Mouse (Mus musculus) brain, adult 10 weeks (tissue): ENCODE data around the gene Fgf11. TPM values are rescaled to one million over a fixed set of nuclear protein-coding genes. Genes with fewer than 3 reads are reported as not detected.

Experiments
- polyA plus RNA-seq: library from polyadenylated mRNA; stranded (reverse); fragments of 350-450 nt; fragmentation: Illumina TruSeq; extraction: RNeasy Lipid Tissue Mini Kit (QIAGEN cat#74804); gene quantifications from one replicate; pipeline ENCODE4 v1.2.3, GENCODE M21; 2015; ENCODE audit warnings: low read depth, low replicate concordance

Gene Fgf11
- polyA plus RNA-seq = 16.9 TPM

DNA sequence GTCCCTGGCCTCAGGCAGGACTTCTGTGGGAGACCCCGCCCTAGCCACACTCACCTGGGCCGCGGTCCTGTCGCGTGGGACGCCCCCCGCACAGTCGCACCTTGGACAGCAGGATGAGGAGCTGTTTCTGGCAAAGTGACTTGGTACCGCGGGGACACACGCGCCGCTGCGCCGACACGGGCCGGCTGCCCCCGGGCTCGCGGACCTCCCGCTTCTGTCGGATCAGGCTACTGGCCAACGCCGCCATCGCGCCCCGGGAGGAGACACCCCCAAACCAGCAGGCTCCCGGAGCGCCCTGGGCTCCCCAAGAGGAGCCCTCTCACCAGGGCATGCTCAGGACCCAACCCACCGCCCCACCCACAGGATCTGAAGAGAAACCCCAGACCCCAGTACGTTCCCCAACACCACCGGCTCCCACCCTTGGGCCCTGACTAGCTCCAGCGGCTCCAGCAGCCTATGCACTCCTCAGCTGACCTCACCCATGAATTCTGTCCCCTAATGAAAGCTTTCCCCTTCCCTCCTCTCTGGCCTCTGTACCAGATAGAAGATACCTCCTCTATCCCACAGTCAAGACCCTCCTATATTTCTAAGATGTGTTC, at the start of gene Fgf11:
TSS of gene Fgf11 (minus strand) at position 479 of the 599 bp plus-strand sequence.

DNA sequence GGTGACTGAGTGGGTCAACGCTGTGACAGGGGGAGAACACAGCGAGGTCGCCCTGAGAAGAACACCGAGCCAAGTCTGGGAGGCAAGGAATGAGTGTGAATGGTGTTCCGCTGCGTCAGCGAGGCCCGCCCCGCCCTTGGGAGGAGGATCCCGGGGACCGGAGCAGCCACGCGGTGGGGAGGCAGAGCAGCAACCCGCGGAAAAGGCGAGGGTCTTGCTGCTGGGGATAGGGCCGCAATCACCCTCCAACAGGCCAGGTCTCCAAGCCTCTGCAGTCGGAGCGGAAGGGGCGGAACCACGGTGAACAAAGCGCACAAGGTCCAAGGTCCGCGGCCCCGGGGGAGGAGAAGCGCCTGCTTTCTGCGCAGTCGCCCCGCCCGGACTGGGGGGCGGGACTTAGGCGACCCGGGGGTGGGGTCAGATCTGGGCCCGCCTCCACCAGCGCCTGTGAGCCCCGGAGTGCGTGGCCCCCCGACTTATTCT, 44.6 kb upstream of the Fgf11 start, which contains the start of gene Plscr3:
TSS of gene Plscr3 (plus strand) at position 179 of the 483 bp plus-strand sequence.

DNA sequence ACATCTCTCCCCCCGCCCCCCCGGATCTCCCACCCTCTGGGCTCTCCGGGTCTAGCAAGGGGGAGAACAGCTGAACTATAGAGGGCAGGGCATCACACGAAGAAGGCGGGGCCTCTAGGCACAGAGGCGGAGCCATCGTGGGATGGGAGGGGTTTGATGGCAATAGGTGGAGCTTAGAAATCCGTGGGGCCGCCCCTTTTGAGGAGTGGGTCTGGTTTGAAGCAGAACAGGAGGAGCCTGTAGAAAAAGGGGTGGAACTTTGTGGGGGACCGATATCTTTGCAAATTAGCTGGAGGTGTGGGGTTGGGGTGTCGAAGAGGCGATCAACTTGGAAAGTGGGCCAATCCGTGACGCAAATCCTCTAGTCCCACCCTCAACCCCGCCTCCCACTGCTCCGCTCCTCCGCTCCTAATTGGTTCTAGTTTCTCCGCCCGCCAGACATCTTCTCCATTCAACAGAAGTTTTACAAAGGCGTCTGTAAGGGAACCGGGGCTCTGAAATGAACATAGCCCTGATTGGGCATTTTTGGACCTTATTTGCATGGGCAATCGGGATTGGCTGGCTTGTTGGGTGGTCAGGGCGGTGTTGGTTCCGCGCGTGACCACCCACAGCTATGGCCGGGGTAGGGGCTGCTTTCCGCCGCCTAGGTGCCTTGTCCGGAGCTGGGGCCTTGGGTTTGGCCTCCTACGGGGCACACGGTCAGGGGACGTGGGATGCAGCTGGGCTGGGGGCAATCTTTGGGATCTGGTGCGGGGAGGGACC, 36.5 kb upstream of the Fgf11 start, which contains the start of gene Tmem256:
TSS of gene Tmem256 (plus strand) at position 563 of the 762 bp plus-strand sequence.

DNA sequence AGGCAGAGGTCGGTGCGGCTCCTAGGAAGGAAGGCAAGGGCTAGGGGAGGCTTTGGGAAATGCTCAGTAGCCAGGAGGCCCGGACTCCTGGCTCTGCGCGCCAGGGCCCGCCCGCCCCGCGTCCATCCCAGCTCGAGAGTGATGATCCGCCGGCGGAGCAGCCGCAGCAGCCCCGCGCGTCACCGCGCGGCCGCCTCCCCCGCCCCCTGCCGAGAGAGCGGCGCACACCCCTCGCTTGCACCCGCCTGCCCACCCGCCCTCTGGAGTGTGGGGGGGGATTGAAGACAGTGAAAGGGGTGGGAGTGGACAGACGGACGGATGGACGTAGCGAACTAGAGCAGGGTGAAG, 35.9 kb upstream of the Fgf11 start, which contains the start of gene Nlgn2:
TSS of gene Nlgn2 (minus strand) at position 181 of the 348 bp plus-strand sequence.

DNA sequence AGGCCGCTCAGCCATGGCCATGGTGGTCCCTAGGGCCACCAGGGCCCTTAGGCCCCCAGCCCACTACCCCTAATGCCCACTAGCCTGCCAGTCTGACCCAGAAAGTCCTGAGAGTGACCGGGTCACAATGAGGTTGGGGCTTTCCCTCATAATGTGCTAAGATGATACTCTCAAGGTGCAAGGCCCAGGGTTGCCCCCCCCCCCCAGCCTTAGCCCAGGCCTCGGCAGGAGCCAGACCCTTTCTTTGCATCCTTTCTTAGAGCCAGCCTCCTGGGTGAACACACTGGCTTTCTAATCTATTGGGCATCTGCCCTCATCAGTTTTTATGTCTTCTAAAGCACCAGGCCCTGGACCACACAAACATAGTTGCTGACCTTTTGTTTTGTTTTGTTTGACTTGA, 20.4 kb upstream of the Fgf11 start, which contains the start of gene Spem1:
TSS of gene Spem1 (minus strand) at position 101 of the 400 bp plus-strand sequence.

DNA sequence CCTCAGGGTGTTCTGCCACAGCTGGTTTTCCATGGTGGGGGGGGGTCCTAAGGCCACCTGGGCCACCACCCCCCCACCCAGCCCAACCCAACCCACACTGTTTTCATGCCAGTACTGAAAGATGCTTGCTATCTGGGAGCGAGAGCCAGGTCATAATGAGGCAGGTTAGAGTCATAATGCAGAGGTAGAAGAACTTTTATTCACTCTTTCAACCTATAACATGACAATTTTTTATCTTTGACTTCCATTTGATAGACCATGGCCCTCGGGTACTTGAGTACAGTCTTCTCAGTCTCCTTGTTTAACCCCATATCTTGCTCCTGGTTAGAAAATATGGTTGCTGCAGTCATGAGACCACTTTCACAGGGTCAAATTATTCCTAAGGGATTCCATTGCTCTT, 16.7 kb upstream of the Fgf11 start, which contains the start of gene Spem2:
TSS of gene Spem2 (minus strand) at position 101 of the 400 bp plus-strand sequence.

DNA sequence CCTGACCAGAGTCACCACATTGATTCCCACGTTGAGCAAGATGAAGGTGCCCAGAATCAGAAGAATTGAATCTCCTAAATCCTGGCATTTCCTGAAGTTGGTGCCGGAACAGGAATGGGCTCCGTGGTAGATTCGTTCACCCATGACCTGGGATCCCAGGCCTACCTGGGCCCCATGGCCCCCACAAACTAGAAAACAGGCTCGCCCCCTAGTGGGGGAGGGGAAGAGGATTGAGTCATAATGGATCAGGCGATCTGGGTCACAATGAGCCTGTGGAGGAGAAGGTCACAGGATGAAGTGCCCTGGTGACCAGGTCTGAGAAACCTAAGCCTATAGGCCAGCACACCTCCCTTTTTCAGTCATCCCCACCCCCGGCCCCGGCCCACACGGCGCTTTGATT, 13.5 kb upstream of the Fgf11 start, which contains the start of gene Gm39566:
TSS of gene Gm39566 (minus strand) at position 144 of the 400 bp plus-strand sequence.

DNA sequence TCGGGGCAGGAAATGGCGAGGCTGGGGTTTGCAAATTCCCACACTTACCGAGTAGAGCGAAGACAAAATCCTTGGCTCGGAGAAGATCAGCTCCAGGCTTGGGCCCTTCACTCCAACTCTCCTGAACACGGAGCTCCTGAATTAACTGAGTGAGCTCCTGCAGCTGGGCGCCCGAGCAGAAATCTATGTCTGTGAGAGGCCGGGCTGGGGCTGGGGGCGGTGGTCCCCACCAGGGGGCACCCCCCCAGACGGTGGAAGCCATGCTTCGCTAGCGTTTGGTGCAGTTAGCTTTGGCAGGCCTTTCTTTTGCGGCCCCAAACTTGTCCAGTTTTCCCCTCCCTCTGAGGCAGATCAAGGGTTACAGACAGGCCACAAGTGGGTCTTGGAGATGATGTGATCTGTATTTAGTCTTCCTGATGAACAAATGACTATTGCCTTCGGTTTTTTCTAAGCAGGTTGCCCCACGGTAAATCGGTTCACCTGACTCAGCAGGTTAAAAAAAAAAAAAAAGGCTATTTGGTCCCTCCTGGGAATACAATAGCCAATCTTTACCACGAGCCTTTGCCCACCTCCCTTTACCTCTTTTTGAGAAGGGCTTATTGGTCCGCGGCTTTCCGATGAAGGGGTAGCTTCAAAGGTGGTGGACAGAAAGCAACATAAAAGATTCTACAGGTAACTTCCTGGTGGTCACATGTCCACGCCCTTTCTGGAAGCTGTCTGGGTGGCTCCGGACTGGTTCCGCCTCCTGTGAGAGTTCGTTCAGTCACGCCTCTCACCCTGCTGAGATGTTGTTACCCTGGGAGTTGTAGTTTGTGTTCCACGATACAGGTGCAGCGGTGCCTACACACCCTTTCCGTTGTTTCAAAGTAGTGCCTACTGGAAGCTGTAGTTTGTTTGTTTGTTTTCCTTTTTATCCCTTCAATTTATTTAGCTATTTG, 3.6 kb upstream of the Fgf11 start, which contains the start of gene Tmem102:
TSS of gene Tmem102 (minus strand) at position 653 of the 938 bp plus-strand sequence.

DNA sequence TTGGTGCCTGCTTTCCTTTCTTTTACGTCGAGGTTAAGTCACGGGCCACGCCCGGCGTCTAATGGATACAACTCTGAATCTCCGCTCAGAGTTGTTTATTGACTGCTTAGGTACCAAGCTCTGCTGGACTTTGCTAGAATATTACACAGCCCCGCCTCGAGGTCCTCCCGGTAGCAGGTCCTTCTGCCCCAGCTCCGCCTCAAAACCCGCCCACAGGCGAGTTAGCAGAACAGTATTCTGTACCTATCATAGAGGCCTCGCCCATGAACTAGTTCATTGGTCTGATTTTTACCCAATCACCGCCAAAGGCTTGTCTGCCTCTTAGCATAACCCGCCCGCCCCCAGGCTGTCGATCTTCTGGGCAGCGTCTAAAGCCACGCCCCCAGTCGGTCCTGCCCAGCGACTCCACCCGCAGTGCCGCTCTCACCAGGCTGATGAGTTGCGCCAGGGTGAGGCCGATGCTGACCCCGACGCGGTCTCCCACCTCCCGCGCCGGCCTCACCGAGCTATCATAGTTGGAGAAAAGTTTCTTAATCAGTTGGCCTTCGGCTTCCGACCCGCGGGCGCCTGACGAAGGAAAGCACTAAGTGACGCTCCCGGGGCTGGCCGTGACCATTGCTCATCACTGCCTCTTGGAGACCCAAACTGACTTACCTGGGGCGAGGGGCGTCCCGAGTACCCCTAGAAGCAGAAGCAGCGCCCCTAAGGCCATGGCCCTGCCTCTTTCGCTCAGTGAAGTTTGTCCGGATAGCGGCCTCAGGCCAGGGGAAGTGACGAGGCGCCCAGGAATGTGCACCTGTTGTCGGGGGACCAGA, 6.3 kb downstream of the Fgf11 start, which contains the start of gene Chrnb1:
TSS of gene Chrnb1 (minus strand) at position 776 of the 815 bp plus-strand sequence.

DNA sequence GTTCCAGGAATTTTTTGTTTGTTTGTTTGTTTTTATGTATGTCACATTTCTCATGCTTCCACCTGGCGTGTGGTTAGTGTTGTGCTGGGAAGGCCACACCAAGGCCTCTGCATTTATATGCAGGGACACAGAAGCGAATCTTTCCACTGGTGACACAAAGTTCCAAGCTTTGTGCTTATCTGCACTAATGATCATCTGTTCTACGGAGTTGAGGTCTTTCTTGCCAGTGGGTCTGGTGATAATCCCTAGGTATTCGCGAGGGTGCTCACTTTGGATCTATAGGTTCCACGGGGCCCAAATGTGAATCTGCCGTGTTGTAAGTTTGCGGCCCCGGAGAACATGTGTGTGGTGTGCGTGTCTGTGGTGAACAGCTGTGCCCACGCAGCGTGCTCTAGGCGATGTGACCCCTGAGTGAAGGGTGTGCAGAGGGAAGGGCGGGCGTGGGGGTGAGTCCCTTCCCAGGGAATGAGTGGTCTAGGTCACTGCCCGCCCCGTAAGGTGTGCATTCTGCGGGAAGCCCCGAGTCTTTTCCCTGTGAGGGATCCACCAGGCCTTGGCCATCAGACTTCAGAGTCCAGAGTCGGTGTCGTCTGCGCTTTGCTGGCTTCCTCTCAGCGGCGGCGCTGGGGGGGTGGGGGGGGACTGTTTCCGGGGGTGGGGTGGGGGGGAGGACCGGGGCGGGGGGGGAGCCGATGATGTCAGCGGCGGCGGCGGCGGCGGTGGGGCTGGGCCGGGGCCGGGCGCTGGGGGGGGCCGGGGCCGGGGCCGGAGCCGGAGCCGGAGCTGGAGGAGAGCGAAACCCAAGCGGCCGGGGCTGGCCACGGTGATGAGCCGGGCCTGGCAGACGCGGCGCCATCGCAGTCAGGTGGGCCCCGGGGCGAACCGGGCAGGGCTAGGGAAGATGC, 36.2 kb downstream of the Fgf11 start, which contains the start of gene Zbtb4:
TSS of gene Zbtb4 (plus strand) at position 692 of the 905 bp plus-strand sequence.

DNA sequence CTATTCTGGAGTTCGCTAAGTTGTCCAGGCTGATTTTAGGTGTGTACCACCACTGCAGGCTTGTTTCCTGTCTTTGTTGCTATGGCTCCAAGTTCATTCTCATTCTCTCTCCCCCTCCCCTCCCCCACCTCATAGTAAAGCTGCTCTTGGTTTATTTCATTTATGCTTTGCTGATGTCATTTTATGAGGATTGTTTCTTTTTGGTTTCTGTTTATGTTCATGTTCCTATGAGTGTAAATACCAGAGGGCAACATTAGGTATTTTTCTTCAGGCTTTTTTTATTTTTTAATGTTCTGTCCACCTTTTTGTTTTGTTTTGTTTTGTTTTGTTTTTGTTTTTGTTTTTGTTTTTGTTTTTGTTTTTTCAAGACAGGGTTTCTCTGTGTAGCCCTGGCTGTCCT, 39.8 kb downstream of the Fgf11 start, which contains the start of gene Slc35g3:
TSS of gene Slc35g3 (minus strand) at position 101 of the 400 bp plus-strand sequence.

DNA sequence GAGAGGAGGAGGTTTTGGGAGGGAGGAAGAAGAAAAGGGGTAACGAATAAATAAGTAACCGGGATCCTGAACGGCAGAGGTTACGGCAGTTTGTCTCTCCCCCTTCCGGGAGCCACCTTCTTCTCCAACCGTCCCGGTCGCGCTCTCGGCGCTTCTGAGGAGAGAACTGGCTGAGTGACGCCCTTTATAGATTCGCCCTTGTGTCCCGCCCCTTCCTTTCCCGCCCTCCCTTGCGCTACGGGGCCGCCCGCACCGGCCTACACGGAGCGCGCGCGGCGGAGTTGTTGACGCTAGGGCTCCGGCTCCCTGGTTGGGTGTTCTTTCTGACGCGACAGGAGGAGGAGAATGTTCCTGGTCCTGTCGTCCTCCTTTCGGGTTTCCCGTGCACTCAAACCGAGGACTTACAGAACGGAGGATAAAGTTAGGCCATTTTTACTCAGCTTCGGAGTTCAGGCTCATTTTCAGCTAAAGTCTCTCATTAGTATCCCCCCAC, 43.1 kb downstream of the Fgf11 start, which contains the start of gene Polr2a:
TSS of gene Polr2a (minus strand) at position 160 of the 493 bp plus-strand sequence.

Other genes with a start within 250 kb of the Fgf11 start
- 78.5 TPM for gene Efnb3, start 241.7 kb downstream of the Fgf11 start, polyA plus RNA-seq
- 12.1 TPM for gene Wrap53, start 221.6 kb downstream of the Fgf11 start, polyA plus RNA-seq
- gene Trp53, start 221.5 kb downstream of the Fgf11 start, polyA plus RNA-seq = 21.0 TPM
- 372 TPM for gene Atp1b2, start 195.9 kb downstream of the Fgf11 start, polyA plus RNA-seq
- not detected for gene Shbg, start 184.0 kb downstream of the Fgf11 start, polyA plus RNA-seq
- gene Sat2, start 179.8 kb downstream of the Fgf11 start, polyA plus RNA-seq = 20.6 TPM
- 92.2 TPM for gene Fxr2, start 168.9 kb downstream of the Fgf11 start, polyA plus RNA-seq
- gene Sox15, start 146.5 kb downstream of the Fgf11 start, polyA plus RNA-seq = not detected
- gene Mpdu1, start 139.2 kb downstream of the Fgf11 start, polyA plus RNA-seq = 97.8 TPM
- gene Cd68, start 135.7 kb downstream of the Fgf11 start, polyA plus RNA-seq = 18.2 TPM
- gene Eif4a1, start 129.4 kb downstream of the Fgf11 start, polyA plus RNA-seq = 435 TPM
- gene Senp3, start 119.8 kb downstream of the Fgf11 start, polyA plus RNA-seq = 110 TPM
- 4.0 TPM for gene Tnfsf13, start 116.1 kb downstream of the Fgf11 start, polyA plus RNA-seq
- 14.5 TPM for gene Tnfsf12, start 106.0 kb downstream of the Fgf11 start, polyA plus RNA-seq
- gene Tnfsfm13, start 105.8 kb downstream of the Fgf11 start, polyA plus RNA-seq = 2.1 TPM
- gene Polr2a, start 43.2 kb downstream of the Fgf11 start, polyA plus RNA-seq = 26.2 TPM
- gene Slc35g3, start 39.9 kb downstream of the Fgf11 start, polyA plus RNA-seq = not detected
- gene Zbtb4, start 35.9 kb downstream of the Fgf11 start, polyA plus RNA-seq = 61.8 TPM
- 0.61 TPM for gene Chrnb1, start 5.9 kb downstream of the Fgf11 start, polyA plus RNA-seq
- not detected for gene Tmem102, start 3.8 kb upstream of the Fgf11 start, polyA plus RNA-seq
- gene Gm39566, start 13.4 kb upstream of the Fgf11 start, polyA plus RNA-seq = not detected
- gene Spem2, start 16.6 kb upstream of the Fgf11 start, polyA plus RNA-seq = not detected
- gene Spem1, start 20.3 kb upstream of the Fgf11 start, polyA plus RNA-seq = not detected
- 101 TPM for gene Nlgn2, start 35.9 kb upstream of the Fgf11 start, polyA plus RNA-seq
- 280 TPM for gene Tmem256, start 36.7 kb upstream of the Fgf11 start, polyA plus RNA-seq
- gene Plscr3, start 44.5 kb upstream of the Fgf11 start, polyA plus RNA-seq = 18.8 TPM
- gene Tnk1, start 56.9 kb upstream of the Fgf11 start, polyA plus RNA-seq = not detected
- gene Tmem95, start 76.2 kb upstream of the Fgf11 start, polyA plus RNA-seq = not detected
- 1.7 TPM for gene Kctd11, start 79.5 kb upstream of the Fgf11 start, polyA plus RNA-seq
- not detected for gene Acap1, start 93.7 kb upstream of the Fgf11 start, polyA plus RNA-seq
- gene 2810408A11Rik, start 99.1 kb upstream of the Fgf11 start, polyA plus RNA-seq = 0.33 TPM
- 63.2 TPM for gene Neurl4, start 99.2 kb upstream of the Fgf11 start, polyA plus RNA-seq
- gene Gps2, start 112.0 kb upstream of the Fgf11 start, polyA plus RNA-seq = 35.4 TPM
- gene Eif5a, start 120.1 kb upstream of the Fgf11 start, polyA plus RNA-seq = 640 TPM
- gene Ybx2, start 133.9 kb upstream of the Fgf11 start, polyA plus RNA-seq = 4.8 TPM
- gene Slc2a4, start 146.3 kb upstream of the Fgf11 start, polyA plus RNA-seq = 1.4 TPM
- not detected for gene Cldn7, start 162.9 kb upstream of the Fgf11 start, polyA plus RNA-seq
- gene Ctdnep1, start 179.3 kb upstream of the Fgf11 start, polyA plus RNA-seq = 108 TPM
- 115 TPM for gene Elp5, start 180.7 kb upstream of the Fgf11 start, polyA plus RNA-seq
- gene Gabarap, start 189.3 kb upstream of the Fgf11 start, polyA plus RNA-seq = 346 TPM
- 56.1 TPM for gene Phf23, start 193.9 kb upstream of the Fgf11 start, polyA plus RNA-seq
- gene Dvl2, start 198.7 kb upstream of the Fgf11 start, polyA plus RNA-seq = 17.5 TPM
- 53.6 TPM for gene Acadvl, start 213.6 kb upstream of the Fgf11 start, polyA plus RNA-seq
- 491 TPM for gene Dlg4, start 215.1 kb upstream of the Fgf11 start, polyA plus RNA-seq